Mouse (Mus musculus): ENCODE data around the gene Tubb3. TPM values are rescaled to one million over a fixed set of nuclear protein-coding genes. Genes with fewer than 3 reads are reported as not detected.
"Not testable (repeated sequence)": the region's sequence is repeated elsewhere in the genome, so short reads cannot be mapped to it uniquely, and the experiment has no call there.

The Tubb3 gene
- total RNA-seq, 2 experiments from 2014 or later = 2.0 to 8.2 TPM

GRCm38 (mm10) chr8:123411781-123412327 lies 630 bp downstream of the Tubb3 start:
- DNase-seq (ENCODE audit: low spot score in 2 of 2) = no peak

DNA sequence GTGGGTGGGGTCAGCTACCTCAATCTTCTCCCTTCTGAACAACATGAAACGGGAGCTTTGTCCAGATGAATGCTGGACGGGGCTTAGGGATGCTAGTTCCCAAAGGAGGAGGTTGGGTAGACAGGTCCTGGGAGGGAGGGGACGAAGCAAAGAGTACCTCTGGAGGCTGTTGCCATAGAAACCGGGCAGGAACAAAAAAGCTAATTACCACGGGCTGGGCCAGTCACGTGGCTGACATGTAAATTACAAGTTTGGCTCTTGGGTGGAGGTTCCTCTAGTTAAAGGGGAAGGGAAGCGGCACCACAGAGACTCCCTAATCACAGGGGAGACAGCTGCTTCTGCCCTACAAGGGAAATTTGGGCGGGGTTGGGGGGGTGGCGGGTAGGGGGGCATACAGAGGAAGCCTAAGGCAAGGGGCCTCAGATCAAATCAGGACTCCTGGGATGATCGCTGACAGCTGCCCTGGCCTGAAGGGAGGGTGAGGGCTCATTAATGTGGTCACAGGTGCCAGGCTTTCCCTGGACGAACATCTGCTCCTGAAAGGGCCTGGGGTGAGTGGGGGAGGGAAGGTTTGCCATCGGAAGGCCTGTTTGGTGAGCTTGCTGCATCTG lies 1.4 kb downstream of the Tubb3 start:
- no peak for DNase-seq (ENCODE audit: low spot score in 2 of 2)

GRCm38 (mm10) chr8:123414255-123414654 lies 3.0 kb downstream of the Tubb3 start:
- no peak for DNase-seq (ENCODE audit: low spot score in 2 of 2)

DNA sequence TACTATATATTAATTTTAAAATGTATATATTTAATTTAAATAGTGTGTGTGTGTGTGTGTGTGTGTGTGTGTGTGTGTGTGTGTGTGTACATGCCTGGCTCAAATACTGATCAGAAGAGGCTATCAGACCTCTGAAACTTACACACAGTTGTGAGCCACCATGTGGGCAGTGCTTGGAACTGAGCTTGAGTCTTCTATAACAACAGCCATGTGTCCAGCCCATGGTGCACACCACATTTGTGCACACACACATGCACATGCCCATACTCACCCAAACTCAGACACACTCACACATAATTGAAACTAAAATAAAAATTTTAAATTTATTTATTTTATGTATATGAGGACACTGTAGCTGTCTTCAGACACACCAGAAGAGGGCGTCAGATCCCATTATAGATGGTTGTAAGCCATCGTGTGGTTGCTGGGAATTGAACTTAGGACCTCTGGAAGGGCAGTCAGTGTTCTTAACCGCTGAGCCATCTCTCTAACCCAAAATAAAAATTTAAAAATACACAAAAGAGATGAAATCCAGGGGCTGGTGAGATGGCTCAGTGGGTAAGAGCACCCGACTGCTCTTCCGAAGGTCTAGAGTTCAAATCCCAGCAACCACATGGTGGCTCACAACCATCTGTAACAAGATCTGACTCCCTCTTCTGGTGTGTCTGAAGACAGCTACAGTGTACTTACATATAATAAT lies 3.9 kb downstream of the Tubb3 start:
- DNase-seq (ENCODE audit: low spot score in 2 of 2) = not testable (repeated sequence)

- no peak for DNase-seq (ENCODE audit: low spot score in 2 of 2)
Measured at GRCm38 (mm10) chr8:123415967-123416943, 5.0 kb downstream of the Tubb3 start.

GRCm38 (mm10) chr8:123416944-123417555 lies 5.8 kb downstream of the Tubb3 start:
- no peak for DNase-seq (ENCODE audit: low spot score in 2 of 2)

- no peak for DNase-seq (ENCODE audit: low spot score in 2 of 2)
Measured at GRCm38 (mm10) chr8:123419711-123420110, 8.5 kb downstream of the Tubb3 start.

DNA sequence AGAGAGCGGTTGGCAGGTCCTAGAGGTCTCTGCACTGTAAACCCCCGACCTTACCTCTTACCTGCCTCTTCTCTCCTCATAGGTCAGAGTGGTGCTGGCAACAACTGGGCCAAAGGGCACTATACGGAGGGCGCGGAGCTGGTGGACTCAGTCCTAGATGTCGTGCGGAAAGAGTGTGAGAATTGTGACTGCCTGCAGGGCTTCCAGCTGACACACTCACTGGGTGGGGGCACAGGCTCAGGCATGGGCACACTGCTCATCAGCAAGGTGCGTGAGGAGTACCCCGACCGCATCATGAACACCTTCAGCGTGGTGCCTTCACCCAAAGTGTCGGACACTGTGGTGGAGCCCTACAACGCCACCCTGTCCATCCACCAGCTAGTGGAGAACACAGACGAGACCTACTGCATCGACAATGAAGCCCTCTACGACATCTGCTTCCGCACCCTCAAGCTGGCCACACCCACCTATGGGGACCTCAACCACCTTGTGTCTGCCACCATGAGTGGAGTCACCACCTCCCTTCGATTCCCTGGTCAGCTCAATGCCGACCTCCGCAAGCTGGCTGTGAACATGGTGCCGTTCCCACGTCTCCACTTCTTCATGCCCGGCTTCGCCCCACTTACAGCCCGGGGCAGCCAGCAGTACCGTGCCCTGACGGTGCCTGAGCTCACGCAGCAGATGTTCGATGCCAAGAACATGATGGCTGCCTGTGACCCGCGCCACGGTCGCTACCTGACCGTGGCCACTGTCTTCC lies 9.5 kb downstream of the Tubb3 start:
- no peak for DNase-seq (ENCODE audit: low spot score in 2 of 2)

GRCm38 (mm10) chr8:123421325-123421724 lies 10.1 kb downstream of the Tubb3 start:
- no peak for DNase-seq (ENCODE audit: low spot score in 2 of 2)

GRCm38 (mm10) chr8:123422056-123422780 lies 11.0 kb downstream of the Tubb3 start:
- DNase-seq (ENCODE audit: low spot score in 2 of 2) = peak; percentile 59 to 61

GRCm38 (mm10) chr8:123422781-123423159 lies 11.5 kb downstream of the Tubb3 start:
- no peak for DNase-seq (ENCODE audit: low spot score in 2 of 2)

- no peak for DNase-seq (ENCODE audit: low spot score in 2 of 2)
Measured at GRCm38 (mm10) chr8:123423441-123423840, 12.2 kb downstream of the Tubb3 start, which contains the start of gene Def8. Def8 (plus strand) TSS chr8:123423527.

GRCm38 (mm10) chr8:123426511-123427509 lies 15.6 kb downstream of the Tubb3 start:
- DNase-seq (ENCODE audit: low spot score in 2 of 2) = no peak

- DNase-seq (ENCODE audit: low spot score in 2 of 2) = no peak
Measured at GRCm38 (mm10) chr8:123427639-123428275, 16.5 kb downstream of the Tubb3 start.

- DNase-seq (ENCODE audit: low spot score in 2 of 2) = no peak
Measured at GRCm38 (mm10) chr8:123428343-123428893, 17.2 kb downstream of the Tubb3 start.

DNA sequence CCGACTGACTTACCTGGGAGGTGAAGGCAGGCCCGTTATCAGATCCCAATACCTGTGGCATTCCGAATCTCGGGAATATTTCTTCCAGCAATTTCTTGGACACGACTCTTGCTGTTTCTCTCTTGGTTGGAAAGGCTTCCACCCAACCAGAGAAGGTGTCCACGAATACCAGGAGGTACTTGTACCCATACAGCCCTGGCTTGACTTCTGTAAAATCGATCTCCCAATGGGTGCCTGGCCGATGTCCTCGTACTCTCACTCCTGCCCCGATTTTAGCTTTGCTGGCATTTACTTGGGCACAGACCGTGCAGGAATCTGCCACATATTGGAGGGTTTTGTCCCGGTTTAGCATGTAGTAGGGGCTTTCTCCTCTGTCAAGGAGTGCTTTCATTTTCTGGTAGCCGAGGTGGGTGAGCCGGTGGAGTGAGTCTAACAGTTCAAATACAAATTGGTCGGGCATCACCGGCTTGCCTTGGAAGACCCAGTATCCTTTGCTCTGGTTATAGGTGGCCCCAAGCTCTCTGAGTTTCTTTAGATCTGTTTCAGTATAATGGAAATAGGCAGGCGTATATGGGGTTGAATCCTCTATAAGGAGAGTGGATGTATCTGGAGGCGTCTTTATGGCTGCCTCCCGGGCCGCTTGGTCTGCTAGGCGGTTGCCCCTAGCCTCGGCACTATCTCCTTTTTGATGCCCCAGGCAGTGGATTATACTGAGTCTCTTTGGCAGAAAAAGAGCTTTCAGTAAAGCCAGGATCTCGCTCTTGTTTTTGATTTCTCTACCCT lies 17.9 kb downstream of the Tubb3 start:
- DNase-seq (ENCODE audit: low spot score in 2 of 2) = no peak

DNA sequence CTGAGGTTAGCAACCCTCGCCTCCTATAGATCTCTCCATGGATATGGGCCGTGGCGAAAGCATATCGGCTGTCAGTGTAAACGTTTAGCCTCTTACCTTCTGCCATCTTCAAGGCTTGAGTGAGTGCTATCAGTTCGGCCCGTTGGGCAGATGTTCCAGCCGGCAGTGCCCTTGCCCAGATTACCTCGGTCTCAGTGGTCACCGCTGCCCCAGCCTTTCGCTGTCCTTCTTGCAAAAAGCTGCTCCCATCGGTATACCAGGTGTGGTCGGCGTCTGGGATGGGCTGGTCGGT lies 18.4 kb downstream of the Tubb3 start:
- not testable (repeated sequence) for DNase-seq (ENCODE audit: low spot score in 2 of 2)
